Mouse (Mus musculus) erythroblast, embryonic 14.5 days (primary cell): ENCODE measurements around the gene Asgr1.
"Not testable (repeated sequence)": the region's sequence is repeated elsewhere in the genome, so short reads cannot be mapped to it uniquely, and the experiment has no call there.

Experiments used
- GATA1 ChIP-seq: IDR thresholded peaks from 2 replicates; pipeline ENCODE4 v1.6.1; 2012; ENCODE audit warnings: low read length, inconsistent platforms, mixed read lengths
- TAL1 ChIP-seq: IDR thresholded peaks from 3 replicates; pipeline ENCODE4 v1.6.1; 2012; ENCODE audit warnings: low read length, inconsistent platforms, mixed read lengths

- not testable (repeated sequence) for TF ChIP-seq TAL1, GATA1
Observed at GRCm38 (mm10) chr11:70070603-70071002, 16.7 kb downstream of the Asgr1 start.
